Mouse (Mus musculus) limb, embryonic 14.5 days (tissue): ENCODE data around the gene BC051019. TPM values are rescaled to one million over a fixed set of nuclear protein-coding genes. Genes with fewer than 3 reads are reported as not detected.

ENCODE experiments used
- ATAC-seq: fragments of 200-750 bp; cut with Nextera tagmentation; 2 replicates; pipeline ENCODE4 v1.8.0; 2017; ENCODE audit warnings: low read depth, moderate number of reproducible peaks, moderate TSS enrichment; ENCODE audit not compliant: low FRiP score
- DNase-seq: peaks from one replicate; pipeline ENCODE4 v3.0.0-alpha.2; 2015; ENCODE audit warnings: low spot score
- H3K27ac ChIP-seq: fragments of 300-500 bp; sonication (generic); replicated peaks from 2 replicates; pipeline ENCODE4 v1.5.1; 2014; ENCODE audit warnings: low read depth, mild to moderate bottlenecking, low read length, moderate library complexity, mixed read lengths
- H3K27me3 ChIP-seq: fragments of 300-500 bp; sonication (generic); 2 replicates; pipeline ENCODE4 v1.6.1; 2014; ENCODE audit warnings: low read length, mixed read lengths; ENCODE audit not compliant: control insufficient read depth, insufficient read depth
- H3K36me3 ChIP-seq: fragments of 300-500 bp; sonication (generic); 2 replicates; pipeline ENCODE4 v1.6.1; 2014; ENCODE audit warnings: mild to moderate bottlenecking, low read length, moderate library complexity, mixed read lengths; ENCODE audit not compliant: control insufficient read depth, insufficient read depth
- H3K4me1 ChIP-seq: fragments of 300-500 bp; sonication (generic); 2 replicates; pipeline ENCODE4 v1.6.1; 2014; ENCODE audit warnings: antibody characterized with exemption, low read length, mixed read lengths; ENCODE audit not compliant: control insufficient read depth, insufficient read depth
- H3K4me2 ChIP-seq: fragments of 300-500 bp; sonication (generic); replicated peaks from 2 replicates; pipeline ENCODE4 v1.6.1; 2014; ENCODE audit warnings: low read depth, mild to moderate bottlenecking, low read length, moderate library complexity; ENCODE audit not compliant: severe bottlenecking
- H3K4me3 ChIP-seq: fragments of 300-500 bp; sonication (generic); replicated peaks from 2 replicates; pipeline ENCODE4 v1.5.1; 2014; ENCODE audit warnings: low read length
- H3K9ac ChIP-seq: fragments of 300-500 bp; sonication (generic); 2 replicates; pipeline ENCODE4 v1.6.1; 2014; ENCODE audit warnings: mild to moderate bottlenecking, low read depth, low read length, moderate library complexity; ENCODE audit not compliant: severe bottlenecking
- H3K9me3 ChIP-seq: fragments of 300-500 bp; sonication (generic); 2 replicates; pipeline ENCODE4 v1.6.1; 2016; ENCODE audit warnings: low read length; ENCODE audit not compliant: control insufficient read depth
- POLR2A ChIP-seq: fragments of 200-500 bp; IDR thresholded peaks from 2 replicates; pipeline ENCODE4 v1.8.0; 2012; ENCODE audit warnings: inconsistent platforms, mild to moderate bottlenecking, moderate library complexity, borderline replicate concordance; ENCODE audit not compliant: insufficient read depth, insufficient read length; ENCODE audit errors: extremely low read depth
- WGBS: fragments of 180-500 bp; shearing (Covaris S2); extraction: QIAGEN DNeasy Blood & Tissue Kit; methylation state at CpG from one replicate; pipeline ENCODE4 v1.1.7; 2014; 5-methylcytosine and 5-hydroxymethylcytosine counted together
- polyA plus RNA-seq, 2 experiments: library from polyadenylated mRNA; depleted of rRNA in 1 of 2; stranded (reverse) in 1 of 2; unstranded in 1 of 2; fragments of >200 nt; fragmentation: Nextera tagmentation in 1 of 2; extraction: Ambion mirVana in 1 of 2; gene quantifications; 2 replicates each; pipeline versions ENCODE4 v1.2.1 to v1.2.3; 2012 to 2014

BC051019 gene
- polyA plus RNA-seq, 2 experiments = 0.10 to 0.15 TPM

DNA sequence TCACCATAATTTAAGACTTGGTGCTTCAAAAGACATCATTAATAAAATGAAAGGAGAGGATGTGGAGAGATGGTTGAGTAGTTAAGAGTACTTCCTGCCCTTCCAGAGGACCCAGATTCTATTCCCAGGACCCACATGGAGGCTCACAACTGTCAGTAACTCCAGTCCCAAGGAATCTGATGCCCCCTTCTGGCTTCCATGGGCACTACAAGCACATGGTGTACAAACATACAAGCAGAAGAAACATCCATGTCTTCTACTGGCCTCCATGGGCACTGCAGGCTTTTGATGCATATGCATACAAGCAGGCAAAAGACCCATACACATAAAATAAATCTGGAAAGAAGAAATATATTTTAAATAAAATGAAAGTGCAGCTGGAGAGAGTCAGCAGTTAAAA, 23.4 kb downstream of the BC051019 start:
- H3K27ac ChIP-seq = no peak overlapping the region
- no peaks in the 10 kb centered on the region for H3K9me3 ChIP-seq
- no peak overlapping the region for H3K9ac ChIP-seq
- no peak overlapping the region for H3K4me3 ChIP-seq
- 0 out of 2 replicates have a peak, but pooled peaks cover 5% of the 10 kb centered on the region for H3K4me1 ChIP-seq
- no peak for ATAC-seq
- no peaks in the 10 kb centered on the region for H3K36me3 ChIP-seq
- no peaks in the 10 kb centered on the region for H3K27me3 ChIP-seq
- no peak for TF ChIP-seq POLR2A
- no peak overlapping the region for H3K4me2 ChIP-seq
- no peak for DNase-seq

- no peak for DNase-seq
- no peak for ATAC-seq
- Histone ChIP-seq H3K36me3 (no peaks in the 10 kb centered on the region), H3K9ac (no peak overlapping the region), H3K27me3 (no peaks in the 10 kb centered on the region), H3K4me1 (no peaks in the 10 kb centered on the region), H3K4me3 (no peak overlapping the region), H3K9me3 (no peaks in the 10 kb centered on the region), H3K4me2 (no peak overlapping the region), H3K27ac (no peak overlapping the region)
- WGBS = 95% methylated on average over 10 of the region's 10 CpGs
- TF ChIP-seq POLR2A = no peak
Measured at GRCm38 (mm10) chr7:109695339-109695726, 28.3 kb downstream of the BC051019 start.

- H3K4me3 ChIP-seq = no peak overlapping the region
- no peak for ATAC-seq
Measured at GRCm38 (mm10) chr7:109694576-109695338, 28.9 kb downstream of the BC051019 start.

GRCm38 (mm10) chr7:109690961-109691360, 32.7 kb downstream of the BC051019 start:
- 87% methylated on average over 5 of the region's 5 CpGs for WGBS
- no peaks in the 10 kb centered on the region for H3K36me3 ChIP-seq
- no peaks in the 10 kb centered on the region for H3K4me1 ChIP-seq
- H3K4me2 ChIP-seq = no peak overlapping the region
- H3K4me3 ChIP-seq = no peak overlapping the region
- no peak overlapping the region for H3K9ac ChIP-seq
- no peaks in the 10 kb centered on the region for H3K27me3 ChIP-seq
- DNase-seq = no peak
- ATAC-seq = no peak
- TF ChIP-seq POLR2A = no peak
- no peak overlapping the region for H3K27ac ChIP-seq
- no peaks in the 10 kb centered on the region for H3K9me3 ChIP-seq

More at GRCm38 (mm10) chr7:109694576-109695338, 28.9 kb downstream of the BC051019 start:
- no peak for TF ChIP-seq POLR2A
- Histone ChIP-seq H3K27ac (no peak overlapping the region), H3K4me1 (no peaks in the 10 kb centered on the region), H3K27me3 (no peaks in the 10 kb centered on the region), H3K36me3 (no peaks in the 10 kb centered on the region), H3K4me2 (no peak overlapping the region), H3K9me3 (no peaks in the 10 kb centered on the region), H3K9ac (no peak overlapping the region)
- 80% methylated on average over 13 of the region's 13 CpGs for WGBS
- no peak for DNase-seq

- Histone ChIP-seq H3K9me3 (no peaks in the 10 kb centered on the region), H3K4me2 (no peak overlapping the region), H3K36me3 (no peaks in the 10 kb centered on the region), H3K27me3 (no peaks in the 10 kb centered on the region), H3K27ac (no peak overlapping the region), H3K4me1 (no peaks in the 10 kb centered on the region), H3K9ac (no peak overlapping the region), H3K4me3 (no peak overlapping the region)
- TF ChIP-seq POLR2A = no peak
- WGBS = 90% methylated on average over 3 of the region's 3 CpGs
- DNase-seq (no peak), ATAC-seq (no peak)
Measured at GRCm38 (mm10) chr7:109690101-109690500, 33.5 kb downstream of the BC051019 start.
